Mouse (Mus musculus): ENCODE measurements around the gene Senp5.

The Senp5 gene

DNA sequence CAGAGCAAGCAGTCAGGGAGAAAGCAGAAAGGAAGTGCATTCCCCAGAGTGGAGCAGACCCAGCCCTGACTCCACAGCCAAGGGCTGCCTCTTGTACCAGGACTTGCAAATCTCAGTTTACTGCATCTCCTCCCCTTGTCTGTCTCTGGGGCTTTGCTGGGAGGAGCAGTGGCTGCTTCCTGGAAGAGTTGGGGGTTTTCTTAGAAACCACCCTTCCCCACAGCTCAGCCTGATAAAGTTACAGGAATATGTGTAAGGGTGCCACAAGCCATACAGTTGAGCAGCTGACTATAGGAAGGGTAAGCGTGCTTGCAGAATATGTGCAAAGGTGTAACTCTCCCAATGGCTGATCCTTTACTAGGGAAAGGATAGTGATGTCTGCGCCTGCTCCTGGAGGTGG, 62.5 kb downstream of the Senp5 start:
- no peak for DNase-seq (ENCODE audit: low read depth, low spot score)

DNA sequence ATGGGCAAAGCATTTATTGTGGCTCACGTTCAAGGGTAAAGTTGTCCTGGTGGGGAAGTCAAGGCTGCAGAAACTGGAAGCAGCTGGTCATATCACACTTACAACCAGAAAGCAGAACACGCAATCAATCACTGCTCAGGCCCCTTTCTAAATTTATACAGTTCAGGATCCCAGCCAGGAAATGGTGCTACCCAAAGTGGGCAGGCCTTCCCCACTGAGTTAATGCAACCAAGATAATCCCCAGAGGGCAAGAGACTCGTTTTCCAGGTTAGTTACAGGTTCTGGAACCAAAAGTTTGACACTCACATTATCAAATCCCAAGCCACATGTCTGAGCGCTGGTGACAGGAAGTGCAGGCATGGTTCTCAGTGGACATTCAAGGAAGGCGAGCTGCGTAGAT, 64.2 kb downstream of the Senp5 start:
- DNase-seq (ENCODE audit: low read depth, low spot score), result no peak

DNA sequence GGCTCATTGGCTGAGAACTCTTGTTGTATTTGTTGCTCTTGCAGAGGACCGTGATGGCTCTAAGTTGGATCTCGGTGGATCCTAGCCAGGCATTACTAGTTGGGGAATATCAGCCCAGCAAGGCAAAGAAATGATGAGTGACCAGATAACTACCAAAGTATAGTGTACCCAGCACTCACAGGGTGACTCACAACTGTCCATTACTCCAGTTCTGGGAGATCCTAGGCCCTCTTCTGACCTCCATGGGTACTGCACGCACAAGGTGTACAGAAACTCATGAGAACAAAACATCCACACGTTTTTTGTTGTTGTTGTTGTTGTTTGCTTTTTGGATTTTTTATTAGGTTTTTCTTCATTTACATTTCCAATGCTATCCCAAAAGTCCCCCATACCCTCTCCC, 66.5 kb downstream of the Senp5 start:
- DNase-seq (ENCODE audit: low read depth, low spot score), result no peak

- no peak for DNase-seq (ENCODE audit: low read depth, low spot score)
These were observed 67.8 kb downstream of the Senp5 start for GRCm38 (mm10) chr16:31935091-31935979.

DNA sequence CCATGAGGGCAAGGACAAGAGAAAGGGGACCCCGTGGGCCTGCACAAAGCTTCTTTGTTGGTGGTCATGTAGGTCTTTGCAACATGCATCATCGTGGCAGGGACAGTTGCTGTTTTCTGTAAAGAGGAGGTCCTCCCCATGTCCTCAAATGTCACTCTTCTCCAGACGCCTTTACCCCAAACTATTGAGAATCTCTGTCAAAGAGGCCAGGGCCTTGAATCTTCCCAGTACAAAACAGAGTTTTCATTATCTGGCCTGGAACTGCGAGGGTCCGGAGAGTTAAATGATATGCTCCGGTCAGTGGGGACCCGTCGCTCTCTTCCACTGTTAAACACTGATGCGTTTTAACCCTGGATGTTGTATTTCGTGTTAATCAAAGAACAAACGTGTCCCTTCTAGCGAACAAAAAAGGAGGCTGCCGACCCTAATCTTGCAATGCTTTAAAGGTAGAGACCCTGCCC, 68.5 kb downstream of the Senp5 start:
- DNase-seq (ENCODE audit: low read depth, low spot score), result no peak

- DNase-seq (ENCODE audit: low read depth, low spot score), result no peak
These were observed 69.1 kb downstream of the Senp5 start, which contains the start of gene Pigz for GRCm38 (mm10) chr16:31933751-31934549. Gene Pigz, plus strand, starts transcription at chr16:31933851.

- peak; percentile 33 for DNase-seq (ENCODE audit: low read depth, low spot score)
These were observed 70.0 kb downstream of the Senp5 start for GRCm38 (mm10) chr16:31932840-31933697.

GRCm38 (mm10) chr16:31932255-31932654, 70.8 kb downstream of the Senp5 start:
- no peak for DNase-seq (ENCODE audit: low read depth, low spot score)

GRCm38 (mm10) chr16:31931330-31931729, 71.8 kb downstream of the Senp5 start:
- DNase-seq (ENCODE audit: low read depth, low spot score), result no peak

GRCm38 (mm10) chr16:31927412-31927811, 75.7 kb downstream of the Senp5 start:
- DNase-seq (ENCODE audit: low read depth, low spot score), result no peak

GRCm38 (mm10) chr16:31926547-31927182, 76.4 kb downstream of the Senp5 start:
- DNase-seq (ENCODE audit: low read depth, low spot score), result no peak

- no peak for DNase-seq (ENCODE audit: low read depth, low spot score)
These were observed 77.0 kb downstream of the Senp5 start for GRCm38 (mm10) chr16:31926091-31926490.

DNA sequence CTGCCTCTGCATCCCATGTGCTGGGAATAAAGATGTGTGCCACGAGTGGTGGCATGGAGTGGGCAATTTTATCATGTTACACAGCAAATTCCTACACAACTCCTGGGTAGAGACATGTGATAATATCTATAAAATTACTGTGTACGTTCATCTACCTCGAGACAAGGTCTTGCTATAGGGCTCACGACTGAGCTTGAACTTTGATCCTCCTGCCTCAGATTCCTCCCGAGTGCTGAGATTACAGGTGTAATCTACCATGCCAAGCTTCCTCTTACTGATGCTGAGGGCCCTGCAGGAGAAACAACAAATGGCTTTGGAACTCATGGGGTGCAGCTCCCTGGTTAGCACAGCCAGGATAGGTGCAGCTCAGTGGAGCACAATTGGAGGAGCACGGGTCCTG, 78.7 kb downstream of the Senp5 start:
- no peak for DNase-seq (ENCODE audit: low read depth, low spot score)

- peak; percentile 40 for DNase-seq (ENCODE audit: low read depth, low spot score)
These were observed 84.8 kb downstream of the Senp5 start for GRCm38 (mm10) chr16:31918248-31918724.

DNA sequence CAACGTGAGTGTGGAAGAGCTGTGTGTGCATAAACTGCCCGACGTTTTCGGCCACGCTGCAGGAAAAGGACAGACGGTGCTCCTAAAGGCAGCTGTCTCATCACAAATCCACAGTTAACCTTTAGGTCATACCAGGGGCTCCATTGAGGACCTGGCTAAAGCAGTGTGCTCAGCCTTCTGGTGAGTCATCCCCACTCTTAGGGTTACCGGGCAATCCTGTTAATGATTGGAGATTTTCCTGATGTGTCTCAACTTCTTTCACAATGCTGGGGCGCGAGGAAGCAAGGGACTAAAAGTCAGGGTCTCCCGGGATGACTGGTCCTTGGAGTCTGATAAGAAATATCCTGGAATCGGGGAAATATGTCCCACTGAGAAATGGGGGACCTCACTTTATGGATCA, 85.3 kb downstream of the Senp5 start:
- no peak for DNase-seq (ENCODE audit: low read depth, low spot score)

- no peak for DNase-seq (ENCODE audit: low read depth, low spot score)
These were observed 92.7 kb downstream of the Senp5 start for GRCm38 (mm10) chr16:31910281-31910847.
